Mouse (Mus musculus) heart, embryonic 14.5 days (tissue): ENCODE data around the gene Abcb6. TPM values are rescaled to one million over a fixed set of nuclear protein-coding genes. Genes with fewer than 3 reads are reported as not detected.
A peak's percentile ranks its signal among the peaks of the same experiment; 100 is the strongest.

Experiments
- ATAC-seq: fragments of 200-750 bp; cut with Nextera tagmentation; 2 replicates; pipeline ENCODE4 v1.8.0; 2017; ENCODE audit warnings: low read depth, moderate TSS enrichment; ENCODE audit not compliant: insufficient number of reproducible peaks, insufficient read depth, low FRiP score
- H3K27ac ChIP-seq, 2 experiments: fragments of 200-500 bp in 1 of 2; fragments of 300-500 bp in 1 of 2; sonication (generic) in 1 of 2; replicated peaks in 1 of 2; 2 replicates each; pipeline ENCODE4 v1.5.1; 2012 to 2014; ENCODE audit warnings: low read depth in 2 of 2, low read length in 2 of 2, control low read depth in 1 of 2, mild to moderate bottlenecking in 1 of 2, mixed read lengths in 1 of 2; ENCODE audit not compliant: control insufficient read depth in 1 of 2, insufficient read depth in 1 of 2
- H3K27me3 ChIP-seq: fragments of 300-500 bp; sonication (generic); 2 replicates; pipeline ENCODE4 v1.6.1; 2014; ENCODE audit warnings: mild to moderate bottlenecking, low read length, control low read depth; ENCODE audit not compliant: control insufficient read depth, insufficient read depth
- H3K36me3 ChIP-seq: fragments of 300-500 bp; sonication (generic); 2 replicates; pipeline ENCODE4 v1.6.1; 2014; ENCODE audit warnings: mild to moderate bottlenecking, control low read depth, low read length, mixed read lengths; ENCODE audit not compliant: control insufficient read depth, insufficient read depth
- H3K4me1 ChIP-seq, 2 experiments: fragments of 200-500 bp in 1 of 2; fragments of 300-500 bp in 1 of 2; sonication (generic) in 1 of 2; 2 replicates each; pipeline ENCODE4 v1.6.1; 2012 to 2014; ENCODE audit warnings: low read length in 2 of 2, control low read depth in 1 of 2, mixed read lengths in 1 of 2; ENCODE audit not compliant: control insufficient read depth in 2 of 2, insufficient read depth in 2 of 2
- H3K4me2 ChIP-seq: fragments of 300-500 bp; sonication (generic); 2 replicates; pipeline ENCODE4 v1.6.1; 2014; ENCODE audit warnings: mild to moderate bottlenecking, low read length
- H3K4me3 ChIP-seq, 2 experiments: fragments of 200-500 bp in 1 of 2; fragments of 300-500 bp in 1 of 2; sonication (generic) in 1 of 2; 2 replicates each; pipeline ENCODE4 v1.5.1; 2012 to 2014; ENCODE audit warnings: low read length in 2 of 2, mild to moderate bottlenecking in 2 of 2, control low read depth in 1 of 2, low read depth in 1 of 2, moderate library complexity in 1 of 2; ENCODE audit not compliant: control insufficient read depth in 1 of 2, insufficient read depth in 1 of 2
- H3K9ac ChIP-seq: fragments of 300-500 bp; sonication (generic); 2 replicates; pipeline ENCODE4 v1.6.1; 2014; ENCODE audit warnings: mild to moderate bottlenecking, low read length
- H3K9me3 ChIP-seq: fragments of 300-500 bp; sonication (generic); 2 replicates; pipeline ENCODE4 v1.6.1; 2016; ENCODE audit warnings: low read length, control low read depth; ENCODE audit not compliant: control insufficient read depth
- whole genome bisulfite sequencing: fragments of 180-500 bp; shearing (Covaris S2); extraction: QIAGEN DNeasy Blood & Tissue Kit; methylation state at CpG from one replicate; pipeline ENCODE4 v1.1.7; 2014; 5-methylcytosine and 5-hydroxymethylcytosine counted together
- polyA plus RNA-seq: library from polyadenylated mRNA; unstranded; fragments of >200 nt; fragmentation: Nextera tagmentation; extraction: Ambion mirVana; gene quantifications from 2 replicates; pipeline ENCODE4 v1.2.1, GENCODE M21; 2014

The Abcb6 gene
- polyA plus RNA-seq, 1 experiment from 2014 or later = 9.6 TPM

DNA sequence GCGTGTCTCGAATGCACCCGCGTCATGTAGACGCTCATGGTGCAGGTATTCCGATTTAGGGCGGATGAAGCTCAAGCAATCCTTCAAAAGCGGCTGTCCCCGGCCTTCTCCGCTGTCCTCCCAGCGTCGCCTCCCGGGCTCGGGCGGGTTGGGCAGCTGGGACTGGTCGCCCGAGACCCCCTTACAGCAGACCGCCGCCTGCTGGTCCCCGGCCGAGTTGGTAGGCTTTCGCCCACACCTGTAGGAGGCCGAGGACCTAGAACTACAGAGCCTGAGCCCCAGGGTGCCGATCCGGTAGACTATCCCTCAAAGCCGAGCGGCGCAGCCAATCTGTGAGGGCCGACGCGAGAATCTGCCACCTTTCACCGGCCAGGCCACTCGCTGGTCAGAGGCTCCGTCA is 39.3 kb upstream of the Abcb6 start, which contains the start of gene Tuba4a:
TSS of gene Tuba4a (minus strand) at position 335 of the 400 bp plus-strand sequence.
- peak; percentile 17; the same call in 1 of the 2 replicates for ATAC-seq
- Histone ChIP-seq H3K27ac (peak within 1 kb of the TSS in 1 of 2 experiments; percentile 21; a peak in 1 of 4 replicates), H3K4me2 (peak within 1 kb of the TSS; percentile 88), H3K4me1 (peaks cover 4 to 9% of the 10 kb centered on the region in 2 experiments), H3K36me3 (peaks cover 18% of the 10 kb centered on the region), H3K27me3 (peaks cover 29% of the 10 kb centered on the region), H3K9ac (peak within 1 kb of the TSS; percentile 77), H3K4me3 (peak within 1 kb of the TSS; percentile 52 to 63), H3K9me3 (no peaks in the 10 kb centered on the region)
- 0% methylated on average over 34 of the region's 34 CpGs for WGBS

DNA sequence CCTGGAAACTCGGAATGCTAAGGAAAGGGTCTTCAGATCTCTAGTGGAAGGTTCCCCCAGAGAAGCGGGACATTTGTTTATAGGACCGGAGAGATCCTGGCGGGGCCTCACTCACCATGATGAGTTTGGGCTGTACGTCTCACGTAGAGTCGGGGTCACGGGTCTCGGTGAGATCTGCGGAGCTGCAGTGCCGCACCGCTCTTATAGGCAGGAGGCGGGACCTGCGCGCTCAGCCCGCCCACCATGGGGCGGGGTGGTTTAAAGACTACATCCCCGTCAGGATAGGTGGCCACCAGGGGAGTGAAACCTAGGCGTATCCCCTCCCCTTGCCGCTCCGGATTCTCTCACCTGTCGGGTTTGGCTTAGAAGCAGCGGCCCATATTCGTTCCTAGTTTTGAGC is 38.9 kb upstream of the Abcb6 start:
- H3K4me3 ChIP-seq = peak overlapping the region; percentile 52 to 63
- peak; percentile 82 for ATAC-seq
- H3K27me3 ChIP-seq = peaks cover 29% of the 10 kb centered on the region
- H3K27ac ChIP-seq = peak overlapping the region in 1 of 2 experiments; percentile 21; a peak in 1 of 4 replicates
- H3K4me2 ChIP-seq = peak overlapping the region; percentile 88
- H3K4me1 ChIP-seq = peaks cover 4 to 9% of the 10 kb centered on the region in 2 experiments
- H3K36me3 ChIP-seq = peaks cover 22% of the 10 kb centered on the region
- under 1% methylated on average over 24 of the region's 24 CpGs for WGBS
- H3K9ac ChIP-seq = peak overlapping the region; percentile 77
- no peaks in the 10 kb centered on the region for H3K9me3 ChIP-seq

DNA sequence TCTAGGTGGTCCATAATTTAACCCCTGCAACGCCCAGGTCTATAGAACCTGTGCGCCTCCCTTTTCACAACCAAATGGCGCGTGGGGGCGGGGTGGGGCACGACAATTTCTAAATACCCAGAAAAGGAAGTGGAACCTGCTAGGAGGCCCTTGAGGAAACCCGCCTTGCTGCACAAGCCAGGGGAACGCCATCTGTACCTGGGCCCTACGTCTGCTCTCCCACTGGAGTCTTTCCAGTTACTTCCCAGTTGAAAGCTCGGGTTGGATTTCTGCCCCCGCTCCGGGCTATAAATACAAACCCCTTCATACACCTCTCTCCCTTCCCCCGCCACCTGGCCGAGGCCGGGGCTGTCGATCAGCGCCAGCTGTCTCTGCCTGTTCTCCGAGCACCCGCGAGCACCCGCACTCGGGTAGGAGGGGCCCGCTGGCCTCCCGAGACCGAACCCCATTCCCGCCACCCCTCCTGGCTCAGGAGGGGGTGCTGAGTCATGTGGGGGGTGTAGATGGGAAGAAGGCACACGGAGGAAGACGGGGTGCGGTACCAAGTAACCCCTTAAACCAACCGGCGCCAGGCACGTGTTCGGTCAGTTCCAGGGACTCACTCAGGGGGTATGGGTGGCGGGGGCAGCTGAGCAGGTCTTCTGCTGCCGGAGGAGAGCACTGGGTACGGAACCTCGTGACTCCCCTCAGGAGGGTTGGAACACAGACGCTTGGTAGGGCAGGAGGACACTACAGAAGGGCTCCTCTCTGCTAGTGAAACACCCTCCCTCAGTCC is 38.2 kb upstream of the Abcb6 start:
- WGBS = 2% methylated on average over 38 of the region's 38 CpGs
- peaks cover 29% of the 10 kb centered on the region for H3K27me3 ChIP-seq
- H3K4me1 ChIP-seq = peaks cover 4 to 9% of the 10 kb centered on the region in 2 experiments

DNA sequence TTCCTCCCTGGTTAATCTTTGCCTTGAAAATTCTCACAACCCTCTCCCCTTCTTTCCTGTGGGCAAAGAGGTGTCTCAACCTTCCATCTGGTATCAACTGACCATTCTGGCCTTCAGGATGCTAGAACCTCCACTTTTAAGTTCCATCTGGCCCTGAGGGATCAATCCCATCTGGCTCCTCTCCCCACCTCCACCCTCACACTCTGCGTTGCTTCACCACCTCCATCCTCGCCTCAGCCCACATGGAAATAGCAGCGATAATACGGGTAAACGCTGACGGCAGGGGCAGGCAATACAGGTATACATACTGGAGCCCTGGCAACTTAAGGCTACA is 37.7 kb upstream of the Abcb6 start:
- Histone ChIP-seq H3K4me3 (peak overlapping the region; percentile 52 to 63; a peak in 3 of 4 replicates), H3K9me3 (no peaks in the 10 kb centered on the region), H3K4me1 (peaks cover 4 to 9% of the 10 kb centered on the region in 2 experiments), H3K27me3 (peaks cover 29% of the 10 kb centered on the region), H3K4me2 (peak overlapping the region; percentile 88), H3K36me3 (peaks cover 34% of the 10 kb centered on the region), H3K27ac (no peak overlapping the region), H3K9ac (peak overlapping the region; percentile 77)
- ATAC-seq = no peak
- 3% methylated on average over 6 of the region's 6 CpGs for WGBS

More for the DNA sequence above, 38.2 kb upstream of the Abcb6 start:
- Histone ChIP-seq H3K4me2 (peak overlapping the region; percentile 88), H3K36me3 (peaks cover 29% of the 10 kb centered on the region), H3K27ac (peak overlapping the region in 1 of 2 experiments; percentile 21; a peak in 1 of 4 replicates), H3K9ac (peak overlapping the region; percentile 77), H3K4me3 (peak overlapping the region; percentile 52 to 63), H3K9me3 (no peaks in the 10 kb centered on the region)
- peak; percentile 29 for ATAC-seq

DNA sequence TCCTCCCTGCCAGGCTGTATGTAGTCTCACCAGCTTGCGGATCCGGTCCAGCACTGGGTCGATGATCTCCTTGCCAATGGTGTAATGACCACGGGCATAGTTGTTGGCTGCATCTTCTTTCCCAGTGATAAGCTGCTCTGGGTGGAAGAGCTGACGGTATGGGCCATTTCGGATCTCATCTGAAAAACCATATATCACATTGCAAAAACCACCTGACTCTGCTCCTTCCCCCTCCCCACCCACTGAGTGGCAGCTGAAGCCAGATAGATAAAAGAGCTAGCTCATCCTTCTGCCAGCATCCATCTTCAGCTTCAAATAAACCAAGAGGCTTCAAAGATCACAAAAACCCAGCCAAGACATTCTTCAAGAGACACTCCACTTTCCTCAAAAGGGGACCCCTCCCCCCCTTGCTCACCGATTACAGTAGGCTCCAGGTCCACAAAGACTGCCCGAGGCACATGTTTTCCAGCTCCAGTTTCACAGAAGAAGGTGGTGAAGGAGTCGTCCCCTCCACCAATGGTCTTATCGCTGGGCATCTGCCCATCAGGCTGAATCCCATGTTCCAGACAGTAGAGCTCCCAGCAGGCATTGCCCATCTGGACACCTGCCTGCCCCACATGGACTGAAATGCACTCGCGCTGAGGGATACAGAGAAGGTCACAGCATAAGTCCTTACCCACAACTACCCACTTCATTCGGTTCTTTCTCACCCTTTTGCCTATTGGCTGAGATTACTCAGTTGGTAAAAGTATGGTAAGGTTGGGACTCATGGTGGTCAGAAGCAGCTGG is 36.8 kb upstream of the Abcb6 start:
- peaks cover 43% of the 10 kb centered on the region for H3K36me3 ChIP-seq
- peaks cover 5 to 9% of the 10 kb centered on the region in 2 experiments for H3K4me1 ChIP-seq
- H3K9ac ChIP-seq = no peak overlapping the region
- no peaks in the 10 kb centered on the region for H3K9me3 ChIP-seq
- no peak overlapping the region for H3K4me2 ChIP-seq
- 74% methylated on average over 13 of the region's 13 CpGs for WGBS
- no peak for ATAC-seq
- H3K27ac ChIP-seq = no peak overlapping the region
- peaks cover 29% of the 10 kb centered on the region for H3K27me3 ChIP-seq
- no peak overlapping the region for H3K4me3 ChIP-seq

DNA sequence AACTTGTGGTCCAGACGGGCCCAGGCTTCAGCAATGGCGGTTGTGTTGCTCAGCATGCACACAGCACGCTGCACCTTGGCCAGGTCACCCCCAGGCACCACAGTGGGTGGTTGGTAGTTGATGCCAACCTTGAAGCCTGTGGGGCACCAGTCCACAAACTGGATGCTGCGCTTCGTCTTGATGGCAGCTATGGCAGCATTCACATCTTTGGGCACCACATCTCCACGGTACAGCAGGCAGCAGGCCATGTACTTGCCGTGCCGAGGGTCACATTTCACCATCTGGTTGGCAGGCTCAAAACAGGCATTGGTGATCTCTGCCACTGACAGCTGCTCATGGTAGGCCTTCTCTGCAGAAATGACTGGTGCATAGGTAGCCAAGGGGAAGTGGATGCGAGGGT is 35.6 kb upstream of the Abcb6 start:
- 89% methylated on average over 9 of the region's 9 CpGs for WGBS
- Histone ChIP-seq H3K9me3 (no peaks in the 10 kb centered on the region), H3K4me1 (peaks cover 9 to 19% of the 10 kb centered on the region in 2 experiments), H3K36me3 (peaks cover 47% of the 10 kb centered on the region), H3K27ac (no peak overlapping the region), H3K4me3 (no peak overlapping the region), H3K27me3 (peaks cover 19% of the 10 kb centered on the region), H3K9ac (no peak overlapping the region), H3K4me2 (no peak overlapping the region)
- no peak for ATAC-seq

DNA sequence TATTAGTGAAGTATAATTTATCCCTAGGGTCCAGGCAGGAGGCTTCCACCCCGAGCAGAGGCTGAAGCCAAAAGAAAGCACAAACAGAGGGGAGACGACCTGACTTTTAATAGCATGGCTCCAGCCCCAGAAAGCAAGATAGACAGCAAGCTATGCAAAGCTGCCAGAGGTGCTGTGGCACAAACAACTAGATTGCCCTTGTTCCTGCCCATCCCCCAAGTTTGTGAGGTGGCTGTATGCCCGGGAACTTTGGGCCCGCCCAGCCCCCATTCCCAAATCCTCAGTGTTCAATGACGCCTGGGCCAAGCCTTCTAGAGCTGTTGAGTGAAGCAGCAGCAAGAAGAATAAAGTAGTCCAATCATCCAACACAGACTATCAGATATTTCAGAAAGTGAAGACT is 34.7 kb upstream of the Abcb6 start:
- H3K27me3 ChIP-seq = peaks cover 12% of the 10 kb centered on the region
- WGBS = 67% methylated on average over 5 of the region's 5 CpGs
- H3K27ac ChIP-seq = no peak overlapping the region
- H3K4me3 ChIP-seq = no peak overlapping the region
- no peaks in the 10 kb centered on the region for H3K9me3 ChIP-seq
- H3K36me3 ChIP-seq = peaks cover 47% of the 10 kb centered on the region
- no peak for ATAC-seq
- H3K9ac ChIP-seq = no peak overlapping the region
- no peak overlapping the region for H3K4me2 ChIP-seq
- H3K4me1 ChIP-seq = peaks cover 12 to 24% of the 10 kb centered on the region in 2 experiments
